Mouse (Mus musculus): ENCODE measurements around the gene Ube2v1. TPM values are rescaled to one million over a fixed set of nuclear protein-coding genes. Genes with fewer than 3 reads are reported as not detected.

Ube2v1 gene
- total and polyA plus RNA-seq, 3 experiments = 164 to 343 TPM; not detected in 1

- H3K36me3 ChIP-seq (ENCODE audit: control insufficient read depth in 1 of 2, insufficient read depth in 2 of 2, low read length in 2 of 2) = peaks cover 5 to 54% of the 10 kb centered on the region in 2 experiments; a peak in 3 of 4 replicates
- peak; percentile 61 for DNase-seq (ENCODE audit: low read depth, low spot score)
Measured at GRCm38 (mm10) chr2:167631181-167631590, 709 bp downstream of the Ube2v1 start.

GRCm38 (mm10) chr2:167630421-167630820 is 1.5 kb downstream of the Ube2v1 start:
- DNase-seq (ENCODE audit: low read depth, low spot score) = no peak
- H3K9me3 ChIP-seq (replicated peaks; ENCODE audit: insufficient read depth, low read length) = no peaks in the 10 kb centered on the region

More at GRCm38 (mm10) chr2:167631181-167631590, 709 bp downstream of the Ube2v1 start:
- Histone ChIP-seq H3K9ac (ENCODE audit: control insufficient read depth, low read depth, low read length, poor library complexity, severe bottlenecking) (peak overlapping the region; percentile 94), H3K4me3 (ENCODE audit: control insufficient read depth in 1 of 2, insufficient read depth in 1 of 2, low read depth in 2 of 2, low read length in 2 of 2) (peak overlapping the region; percentile 84), H3K9me3 (replicated peaks; ENCODE audit: insufficient read depth, low read length) (no peaks in the 10 kb centered on the region), H3K27ac (ENCODE audit: control insufficient read depth, low read depth, low read length) (peak overlapping the region; percentile 58), H3K79me2 (ENCODE audit: control insufficient read depth, insufficient read depth, low read length, poor library complexity) (peaks cover 58% of the 10 kb centered on the region), H3K27me3 (ENCODE audit: control insufficient read depth in 1 of 2, insufficient read depth in 2 of 2, low read length in 2 of 2) (no peaks in the 10 kb centered on the region), H3K4me1 (ENCODE audit: control insufficient read depth in 1 of 2, insufficient read depth in 2 of 2, low read length in 2 of 2) (peaks cover 14 to 56% of the 10 kb centered on the region in 2 experiments)
- TF ChIP-seq SIN3A (IDR thresholded peaks at IDR 0.05; ENCODE audit: low read length) (0 out of 2 replicates have a peak, but pooled peaks have one; percentile 42), HCFC1 (IDR thresholded peaks at IDR 0.05; ENCODE audit: low read depth, low read length) (0 out of 2 replicates have a peak, but pooled peaks have one; percentile 28), POLR2AphosphoS2 (IDR thresholded peaks at IDR 0.05; ENCODE audit: low read length) (no peak)

GRCm38 (mm10) chr2:167629665-167630209 is 2.2 kb downstream of the Ube2v1 start:
- Histone ChIP-seq H3K79me2 (ENCODE audit: control insufficient read depth, insufficient read depth, low read length, poor library complexity) (peaks cover 72% of the 10 kb centered on the region), H3K9ac (ENCODE audit: control insufficient read depth, low read depth, low read length, poor library complexity, severe bottlenecking) (peak overlapping the region; percentile 94), H3K9me3 (replicated peaks; ENCODE audit: insufficient read depth, low read length) (no peaks in the 10 kb centered on the region), H3K36me3 (ENCODE audit: control insufficient read depth in 1 of 2, insufficient read depth in 2 of 2, low read length in 2 of 2) (peaks cover 8 to 47% of the 10 kb centered on the region in 2 experiments), H3K27me3 (ENCODE audit: control insufficient read depth in 1 of 2, insufficient read depth in 2 of 2, low read length in 2 of 2) (no peaks in the 10 kb centered on the region), H3K27ac (ENCODE audit: control insufficient read depth, low read depth, low read length) (peak overlapping the region; percentile 52), H3K4me3 (ENCODE audit: control insufficient read depth in 1 of 2, insufficient read depth in 1 of 2, low read depth in 2 of 2, low read length in 2 of 2) (no peak overlapping the region), H3K4me1 (ENCODE audit: control insufficient read depth in 1 of 2, insufficient read depth in 2 of 2, low read length in 2 of 2) (peaks cover 13 to 52% of the 10 kb centered on the region in 2 experiments)
- no peak for TF ChIP-seq POLR2AphosphoS2 (IDR thresholded peaks at IDR 0.05; ENCODE audit: low read length)
- peak; percentile 23; the same call in 1 of the 2 replicates for TF ChIP-seq ELF1 (IDR thresholded peaks at IDR 0.05; ENCODE audit: low read depth, low read length)
- no peak for TF ChIP-seq NRF1 (IDR thresholded peaks at IDR 0.05; ENCODE audit: insufficient read depth, low read depth, low read length, poor library complexity, severe bottlenecking)
- no peak for TF ChIP-seq ZNF384 (IDR thresholded peaks at IDR 0.05; ENCODE audit: low read depth, low read length)
- DNase-seq (ENCODE audit: low read depth, low spot score) = no peak

More at GRCm38 (mm10) chr2:167630421-167630820, 1.5 kb downstream of the Ube2v1 start:
- TF ChIP-seq JUND (IDR thresholded peaks at IDR 0.05; ENCODE audit: low read depth, low read length) = no peak
- no peak for TF ChIP-seq ZKSCAN1 (IDR thresholded peaks at IDR 0.05; ENCODE audit: low read depth, low read length)
- TF ChIP-seq POLR2A (IDR thresholded peaks at IDR 0.05; ENCODE audit: control insufficient read depth in 1 of 2, insufficient read depth in 1 of 2, low read depth in 1 of 2, low read length in 2 of 2, poor library complexity in 1 of 2) = no peak
- TF ChIP-seq TBP (IDR thresholded peaks at IDR 0.05; ENCODE audit: low read depth, low read length) = no peak
- TF ChIP-seq CHD2 (IDR thresholded peaks at IDR 0.05; ENCODE audit: low read length) = no peak
- no peak for TF ChIP-seq RAD21 (IDR thresholded peaks at IDR 0.05; ENCODE audit: low read depth, low read length)
- TF ChIP-seq GATA1 (IDR thresholded peaks at IDR 0.05; ENCODE audit: low read depth, low read length) = no peak
- no peak for TF ChIP-seq HCFC1 (IDR thresholded peaks at IDR 0.05; ENCODE audit: low read depth, low read length)
- no peak for TF ChIP-seq SIN3A (IDR thresholded peaks at IDR 0.05; ENCODE audit: low read length)
- TF ChIP-seq MYC (IDR thresholded peaks at IDR 0.05; ENCODE audit: low read depth, low read length) = no peak
- TF ChIP-seq POLR2AphosphoS2 (IDR thresholded peaks at IDR 0.05; ENCODE audit: low read length) = no peak
- no peak for TF ChIP-seq SMC3 (IDR thresholded peaks at IDR 0.05; ENCODE audit: low read depth, low read length)
- TF ChIP-seq ELF1 (IDR thresholded peaks at IDR 0.05; ENCODE audit: low read depth, low read length) = no peak
- no peak for TF ChIP-seq E2F4 (IDR thresholded peaks at IDR 0.05; ENCODE audit: borderline replicate concordance, low read depth, low read length)
- no peak for TF ChIP-seq MYB (IDR thresholded peaks at IDR 0.05; ENCODE audit: low read depth, low read length)
- Histone ChIP-seq H3K27me3 (ENCODE audit: control insufficient read depth in 1 of 2, insufficient read depth in 2 of 2, low read length in 2 of 2) (no peaks in the 10 kb centered on the region), H3K4me3 (ENCODE audit: control insufficient read depth in 1 of 2, insufficient read depth in 1 of 2, low read depth in 2 of 2, low read length in 2 of 2) (peak overlapping the region; percentile 84), H3K36me3 (ENCODE audit: control insufficient read depth in 1 of 2, insufficient read depth in 2 of 2, low read length in 2 of 2) (peaks cover 8 to 53% of the 10 kb centered on the region in 2 experiments), H3K9ac (ENCODE audit: control insufficient read depth, low read depth, low read length, poor library complexity, severe bottlenecking) (peak overlapping the region; percentile 94), H3K79me2 (ENCODE audit: control insufficient read depth, insufficient read depth, low read length, poor library complexity) (peaks cover 65% of the 10 kb centered on the region), H3K4me1 (ENCODE audit: control insufficient read depth in 1 of 2, insufficient read depth in 2 of 2, low read length in 2 of 2) (peaks cover 14 to 55% of the 10 kb centered on the region in 2 experiments), H3K27ac (ENCODE audit: control insufficient read depth, low read depth, low read length) (peak overlapping the region; percentile 52)
